Mouse (Mus musculus): ENCODE results near the gene Lag3. TPM values are rescaled to one million over a fixed set of nuclear protein-coding genes. Genes with fewer than 3 reads are reported as not detected.

Lag3 gene
- total and polyA plus RNA-seq, 3 experiments: 0.68 TPM; not detected in 2

- peaks cover 5% of the 10 kb centered on the region; the same call in 1 of the 2 replicates for H3K4me1 ChIP-seq (ENCODE audit: insufficient read depth, low read depth, low read length)
- TF ChIP-seq GATA1 (IDR thresholded peaks at IDR 0.05; ENCODE audit: borderline replicate concordance, low read length) (no peak), TAL1 (conservative IDR thresholded peaks at IDR 0.05; ENCODE audit: low read depth, low read length) (no peak), GATA2 (IDR thresholded peaks at IDR 0.05; ENCODE audit: borderline replicate concordance, low read depth, low read length) (no peak), POLR2AphosphoS5 (IDR thresholded peaks at IDR 0.05; ENCODE audit: insufficient replicate concordance, low read depth, low read length) (no peak), CTCF (IDR thresholded peaks at IDR 0.05; ENCODE audit: low read depth, low read length) (no peak)
- DNase-seq (ENCODE audit: low spot score): no peak
- H3K9me3 ChIP-seq (replicated peaks): no peaks in the 10 kb centered on the region
- H3K4me3 ChIP-seq (ENCODE audit: low read depth, low read length): no peak overlapping the region
- H3K36me3 ChIP-seq (replicated peaks): peaks cover 14% of the 10 kb centered on the region
- peaks cover 7% of the 10 kb centered on the region; the same call in 1 of the 2 replicates for H3K27me3 ChIP-seq (ENCODE audit: insufficient read depth, low read length)
- no peak for ATAC-seq (ENCODE audit: extremely low read depth, insufficient number of reproducible peaks, low FRiP score, poor library complexity, severe bottlenecking)
These were observed 32.0 kb upstream of the Lag3 start for GRCm38 (mm10) chr6:124943526-124943925.

DNA sequence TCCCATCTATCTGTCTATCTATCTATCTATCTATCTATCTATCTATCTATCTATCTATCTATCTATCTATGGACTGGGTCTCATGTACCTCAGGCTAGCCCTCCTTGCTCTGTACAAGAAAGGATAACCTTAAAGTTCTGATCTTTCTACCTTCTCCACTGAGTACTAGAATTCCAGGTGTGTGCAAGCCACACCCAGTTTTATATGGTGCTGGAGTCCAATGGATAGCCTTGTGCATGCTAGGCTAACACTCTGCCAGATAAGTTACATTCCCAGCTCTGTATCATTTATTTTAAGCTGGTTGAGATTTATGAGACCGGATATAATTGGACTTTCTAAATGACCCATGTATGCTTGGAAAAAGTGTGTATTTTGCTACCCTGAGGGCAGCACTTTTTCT is 30.2 kb upstream of the Lag3 start:
- H3K27me3 ChIP-seq (ENCODE audit: insufficient read depth, low read length): peaks cover 4% of the 10 kb centered on the region; the same call in 1 of the 2 replicates
- H3K9me3 ChIP-seq (replicated peaks): no peaks in the 10 kb centered on the region
- no peak for ATAC-seq (ENCODE audit: extremely low read depth, insufficient number of reproducible peaks, low FRiP score, poor library complexity, severe bottlenecking)
- peaks cover 6% of the 10 kb centered on the region; the same call in 1 of the 2 replicates for H3K4me1 ChIP-seq (ENCODE audit: insufficient read depth, low read depth, low read length)
- no peak for DNase-seq (ENCODE audit: low spot score)
- H3K36me3 ChIP-seq (replicated peaks): peaks cover 32% of the 10 kb centered on the region
- H3K4me3 ChIP-seq (ENCODE audit: low read depth, low read length): no peak overlapping the region
- TF ChIP-seq CTCF (IDR thresholded peaks at IDR 0.05; ENCODE audit: low read depth, low read length) (no peak), TAL1 (conservative IDR thresholded peaks at IDR 0.05; ENCODE audit: low read depth, low read length) (no peak), POLR2AphosphoS5 (IDR thresholded peaks at IDR 0.05; ENCODE audit: insufficient replicate concordance, low read depth, low read length) (no peak), GATA1 (IDR thresholded peaks at IDR 0.05; ENCODE audit: borderline replicate concordance, low read length) (no peak), GATA2 (IDR thresholded peaks at IDR 0.05; ENCODE audit: borderline replicate concordance, low read depth, low read length) (no peak)

- TF ChIP-seq CTCF (IDR thresholded peaks at IDR 0.05; ENCODE audit: low read depth, low read length): no peak
- no peak for TF ChIP-seq POLR2AphosphoS5 (IDR thresholded peaks at IDR 0.05; ENCODE audit: insufficient replicate concordance, low read depth, low read length)
- TF ChIP-seq GATA2 (IDR thresholded peaks at IDR 0.05; ENCODE audit: borderline replicate concordance, low read depth, low read length): no peak
- TF ChIP-seq TAL1 (conservative IDR thresholded peaks at IDR 0.05; ENCODE audit: low read depth, low read length): no peak
- no peak for TF ChIP-seq GATA1 (IDR thresholded peaks at IDR 0.05; ENCODE audit: borderline replicate concordance, low read length)
- peaks cover 63% of the 10 kb centered on the region for H3K36me3 ChIP-seq (replicated peaks)
- peaks cover 24% of the 10 kb centered on the region for H3K4me1 ChIP-seq (ENCODE audit: insufficient read depth, low read depth, low read length)
- H3K9me3 ChIP-seq (replicated peaks): no peaks in the 10 kb centered on the region
- H3K4me3 ChIP-seq (ENCODE audit: low read depth, low read length): no peak overlapping the region
- ATAC-seq (ENCODE audit: extremely low read depth, insufficient number of reproducible peaks, low FRiP score, poor library complexity, severe bottlenecking): no peak
- H3K27me3 ChIP-seq (ENCODE audit: insufficient read depth, low read length): no peaks in the 10 kb centered on the region; the same call in 1 of the 2 replicates
- DNase-seq (ENCODE audit: low spot score): no peak
These were observed 27.0 kb upstream of the Lag3 start for GRCm38 (mm10) chr6:124938554-124938953.

DNA sequence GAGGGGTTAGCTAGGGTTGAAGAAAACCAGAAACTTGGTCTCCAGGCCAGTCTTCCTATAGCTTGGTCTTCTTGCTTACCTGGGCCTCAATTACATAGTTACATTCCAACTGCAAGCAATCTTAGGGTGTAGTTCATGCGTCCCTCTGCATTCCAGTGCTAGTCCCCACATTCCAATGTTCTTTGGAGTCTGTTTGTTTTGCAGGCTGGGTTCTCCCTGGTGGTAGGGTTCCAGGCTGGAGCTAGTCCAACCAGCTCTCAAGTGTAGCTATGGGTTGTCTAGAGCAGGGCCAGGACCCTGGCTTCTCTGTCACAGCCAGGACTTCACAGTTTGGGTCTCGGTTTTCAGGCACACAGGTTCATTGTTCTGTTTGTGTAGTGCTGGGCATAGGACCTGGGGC is 26.0 kb upstream of the Lag3 start:
- no peak for ATAC-seq (ENCODE audit: extremely low read depth, insufficient number of reproducible peaks, low FRiP score, poor library complexity, severe bottlenecking)
- no peaks in the 10 kb centered on the region for H3K9me3 ChIP-seq (replicated peaks)
- H3K36me3 ChIP-seq (replicated peaks): peaks cover 72% of the 10 kb centered on the region
- H3K27me3 ChIP-seq (ENCODE audit: insufficient read depth, low read length): no peaks in the 10 kb centered on the region; the same call in 1 of the 2 replicates
- TF ChIP-seq GATA1 (IDR thresholded peaks at IDR 0.05; ENCODE audit: borderline replicate concordance, low read length) (no peak), TAL1 (conservative IDR thresholded peaks at IDR 0.05; ENCODE audit: low read depth, low read length) (no peak), CTCF (IDR thresholded peaks at IDR 0.05; ENCODE audit: low read depth, low read length) (no peak), GATA2 (IDR thresholded peaks at IDR 0.05; ENCODE audit: borderline replicate concordance, low read depth, low read length) (no peak), POLR2AphosphoS5 (IDR thresholded peaks at IDR 0.05; ENCODE audit: insufficient replicate concordance, low read depth, low read length) (no peak)
- H3K4me3 ChIP-seq (ENCODE audit: low read depth, low read length): no peak overlapping the region
- DNase-seq (ENCODE audit: low spot score): no peak
- H3K4me1 ChIP-seq (ENCODE audit: insufficient read depth, low read depth, low read length): peaks cover 29% of the 10 kb centered on the region

GRCm38 (mm10) chr6:124936681-124937080 is 25.2 kb upstream of the Lag3 start:
- no peaks in the 10 kb centered on the region for H3K9me3 ChIP-seq (replicated peaks)
- no peak overlapping the region for H3K4me3 ChIP-seq (ENCODE audit: low read depth, low read length)
- TF ChIP-seq POLR2AphosphoS5 (IDR thresholded peaks at IDR 0.05; ENCODE audit: insufficient replicate concordance, low read depth, low read length) (no peak), CTCF (IDR thresholded peaks at IDR 0.05; ENCODE audit: low read depth, low read length) (no peak), GATA2 (IDR thresholded peaks at IDR 0.05; ENCODE audit: borderline replicate concordance, low read depth, low read length) (no peak), TAL1 (conservative IDR thresholded peaks at IDR 0.05; ENCODE audit: low read depth, low read length) (no peak), GATA1 (IDR thresholded peaks at IDR 0.05; ENCODE audit: borderline replicate concordance, low read length) (no peak)
- DNase-seq (ENCODE audit: low spot score) (no peak), ATAC-seq (ENCODE audit: extremely low read depth, insufficient number of reproducible peaks, low FRiP score, poor library complexity, severe bottlenecking) (no peak)
- peaks cover 36% of the 10 kb centered on the region for H3K4me1 ChIP-seq (ENCODE audit: insufficient read depth, low read depth, low read length)
- H3K36me3 ChIP-seq (replicated peaks): peaks cover 79% of the 10 kb centered on the region
- H3K27me3 ChIP-seq (ENCODE audit: insufficient read depth, low read length): no peaks in the 10 kb centered on the region; the same call in 1 of the 2 replicates

DNA sequence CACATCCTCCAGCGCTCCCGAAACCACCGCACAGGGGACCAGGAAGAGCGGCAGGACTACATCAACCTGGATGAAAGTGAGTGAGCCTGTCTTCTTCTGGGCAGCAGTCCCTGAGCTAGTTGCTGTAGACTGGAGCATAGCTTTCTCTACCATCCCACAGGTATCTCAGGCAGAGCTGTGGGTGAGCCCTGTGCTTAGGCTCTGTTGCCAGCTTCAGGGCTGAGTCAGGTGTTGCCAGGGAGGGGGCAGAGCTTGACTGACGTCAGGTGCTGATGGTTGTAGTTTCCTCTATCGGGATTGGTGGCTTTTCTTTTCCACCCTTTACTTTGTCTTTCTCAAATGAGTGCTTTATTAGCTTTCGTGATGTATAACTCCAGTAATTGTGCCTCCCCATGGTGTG is 23.2 kb upstream of the Lag3 start:
- Histone ChIP-seq H3K4me3 (ENCODE audit: low read depth, low read length) (no peak overlapping the region), H3K4me1 (ENCODE audit: insufficient read depth, low read depth, low read length) (peaks cover 46% of the 10 kb centered on the region), H3K27me3 (ENCODE audit: insufficient read depth, low read length) (no peaks in the 10 kb centered on the region; the same call in 1 of the 2 replicates), H3K36me3 (replicated peaks) (peaks cover 74% of the 10 kb centered on the region), H3K9me3 (replicated peaks) (no peaks in the 10 kb centered on the region)
- no peak for ATAC-seq (ENCODE audit: extremely low read depth, insufficient number of reproducible peaks, low FRiP score, poor library complexity, severe bottlenecking)
- TF ChIP-seq TAL1 (conservative IDR thresholded peaks at IDR 0.05; ENCODE audit: low read depth, low read length) (no peak), CTCF (IDR thresholded peaks at IDR 0.05; ENCODE audit: low read depth, low read length) (no peak), GATA1 (IDR thresholded peaks at IDR 0.05; ENCODE audit: borderline replicate concordance, low read length) (no peak), POLR2AphosphoS5 (IDR thresholded peaks at IDR 0.05; ENCODE audit: insufficient replicate concordance, low read depth, low read length) (no peak), GATA2 (IDR thresholded peaks at IDR 0.05; ENCODE audit: borderline replicate concordance, low read depth, low read length) (no peak)
- no peak for DNase-seq (ENCODE audit: low spot score)
